Mouse (Mus musculus) megakaryocyte, embryonic 14.5 days (primary cell): ENCODE measurements around the gene Sdr39u1.

Experiments used
- FLI1 ChIP-seq: IDR thresholded peaks from 2 replicates; pipeline ENCODE4 v1.6.1; 2012; ENCODE audit warnings: low read length, inconsistent platforms, mixed read lengths
- GATA1 ChIP-seq: IDR thresholded peaks from 3 replicates; pipeline ENCODE4 v1.6.1; 2012; ENCODE audit warnings: mixed read lengths, low read length, inconsistent platforms, borderline replicate concordance

DNA sequence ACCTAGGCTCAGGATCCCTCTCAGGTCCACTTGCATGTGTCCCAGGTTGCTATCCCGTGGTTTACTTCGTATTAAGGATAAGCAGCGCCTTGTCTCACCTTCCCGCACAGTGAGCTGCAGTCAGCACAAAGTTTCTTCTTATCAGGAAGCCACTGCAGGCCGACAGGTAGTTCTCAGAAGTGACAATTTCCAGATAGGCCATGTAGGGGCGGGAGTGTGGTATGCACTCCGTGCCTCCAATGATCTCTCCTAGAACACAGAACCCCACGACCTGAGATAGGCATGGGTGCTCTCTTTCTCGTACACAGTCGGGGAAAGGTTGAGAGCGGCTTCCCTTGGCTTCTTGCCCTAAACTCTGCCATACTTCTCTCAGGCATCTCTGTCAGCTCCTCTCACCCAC, 43.5 kb upstream of the Sdr39u1 start:
- TF ChIP-seq GATA1, result no peak
- TF ChIP-seq FLI1, result no peak
